Mouse (Mus musculus) embryonic facial prominence, embryonic 14.5 days (tissue): ENCODE data around the gene Olfr1218. TPM values are rescaled to one million over a fixed set of nuclear protein-coding genes. Genes with fewer than 3 reads are reported as not detected.

ENCODE experiments used
- ATAC-seq: fragments of 200-750 bp; cut with Nextera tagmentation; 2 replicates; pipeline ENCODE4 v1.8.0; 2017; ENCODE audit warnings: low read depth, moderate number of reproducible peaks, moderate TSS enrichment
- DNase-seq: peaks from one replicate; pipeline ENCODE4 v3.0.0-alpha.2; 2015; ENCODE audit warnings: low spot score
- H3K27ac ChIP-seq: fragments of 300-500 bp; sonication (generic); replicated peaks from 2 replicates; pipeline ENCODE4 v1.5.1; 2014; ENCODE audit warnings: low read depth, mild to moderate bottlenecking, low read length, moderate library complexity
- H3K27me3 ChIP-seq: fragments of 300-500 bp; sonication (generic); replicated peaks from 2 replicates; pipeline ENCODE4 v1.6.1; 2014; ENCODE audit warnings: low read length; ENCODE audit not compliant: control insufficient read depth, insufficient read depth
- H3K36me3 ChIP-seq: fragments of 300-500 bp; sonication (generic); 2 replicates; pipeline ENCODE4 v1.6.1; 2014; ENCODE audit warnings: low read length, mixed read lengths; ENCODE audit not compliant: control insufficient read depth, insufficient read depth
- H3K4me1 ChIP-seq: fragments of 300-500 bp; sonication (generic); 2 replicates; pipeline ENCODE4 v1.6.1; 2014; ENCODE audit warnings: antibody characterized with exemption, low read length; ENCODE audit not compliant: control insufficient read depth, insufficient read depth
- H3K4me2 ChIP-seq: fragments of 300-500 bp; sonication (generic); 2 replicates; pipeline ENCODE4 v1.6.1; 2014; ENCODE audit warnings: low read depth, mild to moderate bottlenecking, low read length, moderate library complexity, mixed read lengths
- H3K4me3 ChIP-seq: fragments of 300-500 bp; sonication (generic); 2 replicates; pipeline ENCODE4 v1.5.1; 2014; ENCODE audit warnings: low read depth, mild to moderate bottlenecking, low read length
- H3K9ac ChIP-seq: fragments of 300-500 bp; sonication (generic); 2 replicates; pipeline ENCODE4 v1.6.1; 2014; ENCODE audit warnings: low read depth, mild to moderate bottlenecking, low read length, moderate library complexity, mixed read lengths
- H3K9me3 ChIP-seq: fragments of 300-500 bp; sonication (generic); 2 replicates; pipeline ENCODE4 v1.6.1; 2016; ENCODE audit warnings: low read length; ENCODE audit not compliant: control insufficient read depth
- WGBS: fragments of 180-500 bp; shearing (Covaris S2); extraction: QIAGEN DNeasy Blood & Tissue Kit; methylation state at CpG from one replicate; pipeline ENCODE4 v1.1.7; 2014; 5-methylcytosine and 5-hydroxymethylcytosine counted together
- polyA plus RNA-seq: library from polyadenylated mRNA; unstranded; fragments of >200 nt; fragmentation: Nextera tagmentation; extraction: Ambion mirVana; gene quantifications from 2 replicates; pipeline ENCODE4 v1.2.1, GENCODE M21; 2014

Gene Olfr1218
- polyA plus RNA-seq, 1 experiment from 2014 or later, result not detected

DNA sequence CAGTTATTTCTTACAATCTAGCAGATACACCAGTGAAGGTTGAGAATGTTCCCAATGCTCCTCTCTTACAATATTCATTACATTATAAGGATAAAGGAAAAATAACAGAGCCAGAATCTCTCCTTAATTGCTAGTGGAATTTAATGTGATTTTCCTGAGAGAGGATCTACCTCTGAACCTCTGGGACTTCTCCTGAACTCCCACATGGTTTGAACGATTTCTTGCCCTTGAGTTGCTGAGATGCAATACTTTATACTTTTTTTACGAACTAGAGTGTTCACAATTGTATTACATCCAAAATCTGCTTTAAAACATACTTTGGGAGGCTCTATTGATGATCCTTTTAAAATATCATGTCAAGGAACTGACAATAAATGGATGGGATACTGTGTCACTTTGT, 54.1 kb downstream of the Olfr1218 start, which contains the start of gene Olfr1215:
Gene Olfr1215, minus strand, starts transcription at position 101 of the 400 bp plus-strand sequence.
- H3K4me2 ChIP-seq, result no peak within 1 kb of the TSS
- 65% methylated on average over 2 of the region's 2 CpGs for WGBS
- ATAC-seq, result no peak
- no peak within 1 kb of the TSS for H3K27ac ChIP-seq
- no peaks in the 10 kb centered on the region for H3K9me3 ChIP-seq
- H3K9ac ChIP-seq, result no peak within 1 kb of the TSS
- no peak for DNase-seq
- H3K27me3 ChIP-seq, result no peaks in the 10 kb centered on the region
- H3K36me3 ChIP-seq, result no peaks in the 10 kb centered on the region
- no peaks in the 10 kb centered on the region for H3K4me1 ChIP-seq
- no peak within 1 kb of the TSS for H3K4me3 ChIP-seq

Other genes with a start within 250 kb of the Olfr1218 start
- not detected in 2 replicates for gene Olfr1202, start 246.7 kb downstream of the Olfr1218 start, polyA plus RNA-seq
- gene Olfr1205, start 231.4 kb downstream of the Olfr1218 start, polyA plus RNA-seq, result not detected in 2 replicates
- gene Olfr1204, start 211.9 kb downstream of the Olfr1218 start, polyA plus RNA-seq, result 0.03 TPM in 1 of 2 replicates, not detected in the other
- 0.06 TPM in 1 of 2 replicates, not detected in the other for gene Olfr1206, start 198.0 kb downstream of the Olfr1218 start, polyA plus RNA-seq
- gene Olfr1208, start 158.9 kb downstream of the Olfr1218 start, polyA plus RNA-seq, result not detected in 2 replicates
- gene Olfr1209, start 146.0 kb downstream of the Olfr1218 start, polyA plus RNA-seq, result not detected in 2 replicates
- 0.11 TPM in 1 of 2 replicates, not detected in the other for gene Olfr1211, start 123.1 kb downstream of the Olfr1218 start, polyA plus RNA-seq
- not detected in 2 replicates for gene Olfr1212, start 107.2 kb downstream of the Olfr1218 start, polyA plus RNA-seq
- not detected in 2 replicates for gene Gm13762, start 80.9 kb downstream of the Olfr1218 start, polyA plus RNA-seq
- not detected in 2 replicates for gene Olfr1214, start 68.5 kb downstream of the Olfr1218 start, polyA plus RNA-seq
- not detected in 2 replicates for gene Olfr1215, start 54.2 kb downstream of the Olfr1218 start, polyA plus RNA-seq
- not detected in 2 replicates for gene Olfr1216, start 42.8 kb downstream of the Olfr1218 start, polyA plus RNA-seq
- gene Olfr1217, start 29.1 kb downstream of the Olfr1218 start, polyA plus RNA-seq, result not detected in 2 replicates
- gene Olfr1219, start 22.3 kb upstream of the Olfr1218 start, polyA plus RNA-seq, result not detected in 2 replicates
- gene Olfr1220, start 45.6 kb upstream of the Olfr1218 start, polyA plus RNA-seq, result not detected in 2 replicates
- gene Olfr1221, start 56.1 kb upstream of the Olfr1218 start, polyA plus RNA-seq, result 0.04 TPM in 1 of 2 replicates, not detected in the other
- 0.06 TPM in 1 of 2 replicates, not detected in the other for gene Olfr1222, start 71.9 kb upstream of the Olfr1218 start, polyA plus RNA-seq
- gene Olfr1223, start 90.4 kb upstream of the Olfr1218 start, polyA plus RNA-seq, result not detected in 2 replicates
- not detected in 2 replicates for gene Olfr1224-ps1, start 102.9 kb upstream of the Olfr1218 start, polyA plus RNA-seq
- gene Olfr1225, start 113.5 kb upstream of the Olfr1218 start, polyA plus RNA-seq, result not detected in 2 replicates
- gene Olfr1226, start 138.9 kb upstream of the Olfr1218 start, polyA plus RNA-seq, result 0.08 and 0.14 TPM in 2 replicates
- not detected in 2 replicates for gene Olfr1228, start 192.9 kb upstream of the Olfr1218 start, polyA plus RNA-seq
- gene Olfr1229, start 226.8 kb upstream of the Olfr1218 start, polyA plus RNA-seq, result not detected in 2 replicates
- not detected in 2 replicates for gene Olfr1230, start 236.1 kb upstream of the Olfr1218 start, polyA plus RNA-seq
- gene Olfr1231, start 245.9 kb upstream of the Olfr1218 start, polyA plus RNA-seq, result 0.04 TPM in 1 of 2 replicates, not detected in the other